Mouse (Mus musculus) small intestine, adult 2 months (tissue): ENCODE data around the gene Fam92b.

ENCODE experiments used
- CTCF ChIP-seq: fragments of 200-500 bp; IDR thresholded peaks from 2 replicates; pipeline ENCODE4 v1.5.1; 2012; ENCODE audit warnings: low read depth, mild to moderate bottlenecking, control low read depth, inconsistent platforms, low read length, moderate library complexity, mixed read lengths; ENCODE audit not compliant: insufficient replicate concordance, insufficient read length; ENCODE audit errors: extremely low read depth
- POLR2A ChIP-seq: fragments of 200-500 bp; IDR thresholded peaks from 2 replicates; pipeline ENCODE4 v1.6.1; 2012; ENCODE audit warnings: low read depth, mild to moderate bottlenecking, control low read depth, inconsistent platforms, low read length, moderate library complexity

DNA sequence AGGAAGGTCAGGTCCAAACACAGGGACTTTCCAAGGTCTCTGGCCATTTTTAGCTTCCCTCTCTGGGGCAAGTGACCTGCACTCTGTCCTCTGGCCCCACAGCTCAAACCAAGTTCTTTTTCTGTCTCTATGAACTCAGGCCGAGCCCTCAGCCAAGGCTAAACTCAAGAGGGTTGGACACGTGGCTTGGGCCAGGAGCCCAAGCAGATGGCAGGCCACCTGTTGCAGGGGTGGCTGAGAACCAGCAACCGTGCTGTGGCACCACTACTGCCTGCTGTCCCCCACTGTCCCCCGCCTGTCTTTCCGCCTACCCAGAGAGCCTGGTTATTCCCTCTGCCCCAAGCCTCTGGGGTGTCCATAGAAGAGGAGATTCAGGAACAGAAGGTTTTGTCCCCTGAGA lies 36.7 kb upstream of the Fam92b start:
- TF ChIP-seq CTCF (no peak), POLR2A (no peak)
